Mouse (Mus musculus) ES-Bruce4 (cell line): Measurements from ENCODE around the gene Ly6g5c.

Experiments used
- CTCF ChIP-seq: IDR thresholded peaks from one replicate; pipeline ENCODE4 v1.8.1; 2011; ENCODE audit warnings: low read depth, low read length
- POLR2A ChIP-seq: IDR thresholded peaks from one replicate; pipeline ENCODE4 v1.8.1; 2011; ENCODE audit warnings: low read length; ENCODE audit not compliant: insufficient read depth

- TF ChIP-seq CTCF (peak; percentile 34), POLR2A (no peak)
Measured at GRCm38 (mm10) chr17:35077786-35078233, 30.3 kb upstream of the Ly6g5c start, which contains the start of gene Ly6g6d.
